Mouse (Mus musculus) kidney, postnatal 14 days (tissue): ENCODE data around the gene Ftl1.

ENCODE experiments used
- DNase-seq: peaks from one replicate; pipeline ENCODE4 v3.0.0; 2022; ENCODE audit warnings: mixed read lengths

Gene Ftl1

DNA sequence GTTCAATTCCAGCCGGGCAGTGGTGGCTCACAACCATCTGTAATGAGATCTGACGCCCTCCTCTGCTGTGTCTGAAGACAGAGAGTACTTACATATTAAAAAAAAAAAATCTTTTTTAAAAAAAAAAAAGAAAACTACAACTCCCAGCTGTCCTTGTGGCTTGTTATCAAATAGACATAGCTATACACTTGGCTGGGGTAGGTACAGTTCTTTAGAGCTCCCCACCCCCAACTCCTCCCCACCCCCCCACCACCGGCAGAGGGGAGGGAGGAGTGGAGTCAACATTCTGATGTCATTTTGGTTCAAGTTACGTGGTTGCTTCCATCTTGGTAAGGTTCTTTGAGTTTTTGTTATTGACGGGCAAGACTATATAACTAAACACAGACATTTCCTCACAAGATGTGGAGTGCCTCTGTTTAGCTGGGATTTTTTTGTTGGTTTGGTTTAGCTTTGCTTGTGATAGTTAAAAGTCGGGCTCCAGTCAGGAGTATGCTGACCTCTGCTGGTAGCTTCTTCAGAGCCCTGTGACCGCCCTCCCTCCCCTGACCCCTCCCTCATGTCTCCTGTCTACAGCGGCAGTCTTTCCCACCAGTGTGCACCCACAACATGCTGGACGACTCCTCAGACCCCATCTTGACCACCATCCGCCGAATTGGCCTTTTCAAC is 12.2 kb downstream of the Ftl1 start:
- peak; percentile 57 for DNase-seq

DNA sequence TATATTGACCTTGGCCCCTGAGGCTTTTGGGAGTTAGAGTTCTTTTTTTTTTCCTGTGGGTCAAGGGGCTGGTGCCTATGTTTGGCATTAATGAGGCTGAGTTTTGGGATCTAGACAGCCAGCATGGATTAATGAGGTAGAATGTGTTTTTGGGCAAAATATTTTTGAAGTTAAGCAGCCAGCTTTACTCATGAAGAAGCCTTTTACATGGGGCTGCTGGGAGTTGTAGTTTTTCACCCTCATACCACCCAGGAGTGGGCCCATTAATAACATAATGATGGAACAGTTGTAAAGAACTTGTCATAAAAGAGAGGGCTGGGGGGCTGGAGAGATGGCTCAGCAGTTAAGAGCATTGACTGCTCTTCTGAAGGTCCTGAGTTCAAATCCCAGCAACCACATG is 13.1 kb downstream of the Ftl1 start:
- no peak for DNase-seq

- DNase-seq = no peak
Observed at GRCm38 (mm10) chr7:45443526-45444420, 15.9 kb downstream of the Ftl1 start.

DNA sequence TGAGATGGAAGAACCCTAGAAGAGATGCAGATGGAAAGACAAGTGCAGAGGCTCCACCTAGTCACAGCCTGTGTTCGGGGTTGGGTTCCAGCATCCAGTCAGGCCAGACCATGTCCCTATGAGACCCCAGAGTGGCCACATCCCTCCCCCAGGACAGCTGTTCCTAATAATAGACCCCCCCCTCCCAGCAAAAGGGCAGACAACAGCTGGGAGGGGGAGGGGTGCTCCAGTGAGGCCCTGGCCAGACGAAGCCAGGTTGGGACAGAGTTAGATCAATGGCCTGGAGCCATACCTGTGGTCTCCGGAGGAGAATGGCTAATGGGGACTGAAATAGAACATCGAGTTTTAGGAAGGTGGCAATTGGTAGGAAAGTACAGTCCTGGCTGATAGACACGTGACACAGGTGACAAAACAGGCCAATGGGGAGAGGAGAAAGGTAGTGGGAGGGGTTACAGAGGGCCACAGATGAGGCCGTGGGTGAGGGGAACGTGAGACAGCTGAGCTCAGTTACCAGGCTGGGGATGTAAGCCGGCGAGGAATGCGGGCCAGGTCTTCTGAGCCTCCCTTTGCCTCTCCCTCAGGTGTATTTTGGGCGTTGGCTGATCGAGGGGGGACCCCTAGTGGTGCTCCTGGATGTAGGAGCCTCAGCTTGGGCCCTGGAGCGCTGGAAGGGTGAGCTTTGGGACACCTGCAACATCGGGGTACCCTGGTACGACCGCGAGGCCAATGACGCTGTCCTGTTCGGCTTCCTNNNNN is 22.0 kb downstream of the Ftl1 start, which contains the start of gene Ruvbl2:
Gene Ruvbl2 (minus strand): TSS at position 576 of the 756 bp plus-strand sequence.
- DNase-seq = peak; percentile 45

- no peak for DNase-seq
Observed at GRCm38 (mm10) chr7:45437046-45437445, 22.6 kb downstream of the Ftl1 start.

DNA sequence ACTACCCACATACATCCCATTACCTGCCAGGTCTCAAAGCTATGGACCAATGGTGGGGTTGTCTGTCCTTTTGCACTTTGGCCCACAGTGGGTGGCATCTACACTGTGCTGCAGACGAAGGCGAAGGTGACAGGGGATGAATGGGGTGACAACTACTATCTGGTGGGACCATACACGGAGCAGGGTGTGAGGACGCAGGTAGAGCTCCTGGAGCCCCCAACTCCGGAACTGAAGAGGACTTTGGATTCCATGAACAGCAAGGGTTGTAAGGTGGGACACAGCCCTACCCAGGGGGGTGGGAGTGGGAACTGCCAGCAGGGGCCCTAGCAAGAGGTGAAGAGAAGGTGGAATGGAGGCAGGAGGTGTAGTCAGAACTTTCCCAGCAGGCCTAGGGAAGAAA is 23.2 kb downstream of the Ftl1 start:
- no peak for DNase-seq

DNA sequence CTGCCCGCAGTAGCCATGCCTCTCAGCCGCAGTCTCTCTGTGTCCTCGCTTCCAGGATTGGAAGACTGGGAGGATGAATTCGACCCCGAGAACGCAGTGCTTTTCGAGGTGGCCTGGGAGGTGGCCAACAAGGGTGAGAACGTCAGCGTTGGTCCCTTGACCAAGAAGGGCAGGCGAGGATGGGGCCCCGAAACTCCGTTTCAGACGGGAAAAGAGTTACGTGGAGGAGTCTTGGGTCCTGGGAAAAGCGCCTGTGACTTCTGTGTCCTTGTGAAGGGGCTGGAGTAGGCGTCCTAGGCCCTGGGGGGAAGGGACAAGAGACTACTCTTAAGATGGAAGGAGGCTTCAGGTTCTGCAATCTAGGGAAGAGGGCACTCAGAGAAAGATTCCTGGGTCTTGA is 24.6 kb downstream of the Ftl1 start:
- DNase-seq = no peak

- DNase-seq = peak; percentile 100
Observed at GRCm38 (mm10) chr7:45434203-45435015, 25.3 kb downstream of the Ftl1 start, which contains the start of gene Gys1. Gys1 (plus strand) TSS chr7:45434844.

DNA sequence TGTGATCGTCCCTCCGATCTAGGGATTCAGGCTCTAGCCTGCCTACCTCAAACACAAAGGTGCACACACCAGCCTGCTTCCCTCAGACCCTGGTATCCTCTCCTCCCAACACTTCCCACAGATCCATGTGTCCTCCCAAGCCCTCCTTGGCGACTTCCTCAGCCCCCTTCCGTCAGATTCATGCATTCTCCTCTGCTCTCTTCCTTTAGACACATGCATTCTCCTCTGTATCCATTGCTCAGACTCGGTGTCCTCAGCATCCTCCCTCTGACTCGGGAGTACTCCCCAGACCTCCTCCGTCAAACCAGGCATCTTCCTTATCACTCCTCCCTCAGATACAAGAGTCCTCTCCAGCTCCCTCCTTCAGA is 25.9 kb downstream of the Ftl1 start:
- DNase-seq = no peak

DNA sequence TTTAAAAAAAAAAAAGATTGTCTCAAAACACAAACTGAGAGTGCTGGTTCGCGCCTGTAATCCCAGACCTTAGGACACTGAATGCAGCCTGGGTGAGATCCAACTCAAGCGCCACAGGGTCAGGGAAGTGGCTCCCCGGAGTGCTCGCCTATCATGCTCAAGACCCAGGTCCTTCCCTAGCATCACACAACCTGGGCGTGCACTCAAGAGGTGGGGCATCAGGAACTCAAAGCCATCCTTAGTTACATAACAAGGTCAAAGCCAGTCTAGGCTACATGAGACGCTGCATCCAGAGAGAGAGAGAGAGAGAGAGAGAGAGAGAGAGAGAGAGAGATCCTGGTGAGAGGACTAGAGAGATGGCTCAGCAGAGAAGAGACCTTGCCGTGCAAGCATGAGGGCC is 33.1 kb downstream of the Ftl1 start:
- DNase-seq = no peak

DNA sequence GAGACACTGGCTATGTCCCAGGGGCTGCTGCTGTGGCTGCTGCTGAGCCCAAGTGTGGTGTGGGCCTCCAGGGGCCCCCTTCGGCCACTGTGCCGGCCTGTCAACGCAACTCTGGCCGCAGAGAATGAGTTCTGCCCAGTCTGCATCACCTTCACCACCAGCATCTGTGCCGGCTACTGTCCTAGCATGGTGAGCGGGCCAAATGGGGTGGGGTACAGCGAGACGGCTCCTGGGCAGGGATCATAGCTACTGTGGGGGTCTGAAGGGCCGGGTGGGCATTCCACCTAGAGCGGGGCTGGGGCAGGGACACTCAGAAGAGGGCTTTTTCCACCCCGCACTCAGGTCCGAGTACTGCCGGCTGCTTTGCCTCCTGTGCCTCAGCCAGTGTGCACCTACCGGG is 38.5 kb downstream of the Ftl1 start:
- no peak for DNase-seq

DNA sequence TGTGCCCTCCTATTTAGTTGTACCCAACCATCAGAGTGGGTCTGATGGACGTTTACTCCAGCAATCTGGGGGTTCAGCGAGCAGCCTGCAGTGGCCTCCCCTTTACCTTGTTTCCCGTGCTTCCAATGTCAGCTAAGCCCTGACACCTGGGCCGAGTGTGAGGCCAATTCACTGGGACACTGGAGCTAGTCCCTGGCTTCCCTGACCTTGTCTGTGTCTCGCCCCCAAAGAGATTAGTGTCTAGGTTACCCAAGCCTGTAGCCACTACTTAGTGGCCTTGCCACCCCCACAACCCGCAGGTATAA is 39.1 kb downstream of the Ftl1 start, which contains the start of gene Lhb:
Gene Lhb (plus strand): TSS at position 206 of the 305 bp plus-strand sequence.
- DNase-seq = no peak

DNA sequence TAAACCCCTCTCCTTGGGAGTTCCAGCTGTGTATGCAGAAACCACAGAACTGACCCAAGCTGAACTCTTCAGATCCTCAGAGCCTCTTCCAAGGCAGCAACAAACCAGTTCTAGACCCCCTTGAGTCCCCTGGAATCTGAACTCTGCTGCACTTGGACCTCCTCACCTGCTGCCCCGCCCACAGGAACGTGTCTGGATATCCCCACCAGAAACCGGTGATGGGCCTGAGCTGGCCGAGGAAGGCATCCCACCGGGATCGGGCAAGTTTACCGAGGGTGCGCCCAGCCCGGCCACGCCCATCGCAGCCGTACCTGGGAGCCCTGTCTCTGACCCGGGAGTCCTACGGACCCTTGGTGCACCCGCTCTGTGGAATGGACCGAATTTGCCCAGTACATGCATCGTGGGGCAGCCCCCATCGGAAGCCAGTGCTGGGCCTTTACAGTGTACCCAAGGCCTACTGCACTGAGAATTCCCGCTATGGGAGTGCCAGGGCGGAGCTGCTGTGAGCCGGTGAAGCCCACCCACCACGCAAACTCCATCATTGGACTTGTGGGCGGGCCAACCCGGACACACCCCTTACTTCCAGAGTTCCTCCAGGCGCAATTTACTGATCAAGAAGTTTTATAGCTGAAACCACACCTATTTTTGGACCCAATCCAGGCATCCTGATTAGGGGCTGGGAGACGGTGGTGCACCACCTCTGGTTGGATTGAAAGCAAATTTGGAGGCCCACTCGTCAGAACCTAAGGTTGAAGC is 39.6 kb downstream of the Ftl1 start:
- DNase-seq = no peak

- DNase-seq = no peak
Observed at GRCm38 (mm10) chr7:45417962-45418492, 41.7 kb downstream of the Ftl1 start.

GRCm38 (mm10) chr7:45415636-45416035 is 44.0 kb downstream of the Ftl1 start:
- DNase-seq = no peak

GRCm38 (mm10) chr7:45414740-45415224 is 44.9 kb downstream of the Ftl1 start:
- no peak for DNase-seq

DNA sequence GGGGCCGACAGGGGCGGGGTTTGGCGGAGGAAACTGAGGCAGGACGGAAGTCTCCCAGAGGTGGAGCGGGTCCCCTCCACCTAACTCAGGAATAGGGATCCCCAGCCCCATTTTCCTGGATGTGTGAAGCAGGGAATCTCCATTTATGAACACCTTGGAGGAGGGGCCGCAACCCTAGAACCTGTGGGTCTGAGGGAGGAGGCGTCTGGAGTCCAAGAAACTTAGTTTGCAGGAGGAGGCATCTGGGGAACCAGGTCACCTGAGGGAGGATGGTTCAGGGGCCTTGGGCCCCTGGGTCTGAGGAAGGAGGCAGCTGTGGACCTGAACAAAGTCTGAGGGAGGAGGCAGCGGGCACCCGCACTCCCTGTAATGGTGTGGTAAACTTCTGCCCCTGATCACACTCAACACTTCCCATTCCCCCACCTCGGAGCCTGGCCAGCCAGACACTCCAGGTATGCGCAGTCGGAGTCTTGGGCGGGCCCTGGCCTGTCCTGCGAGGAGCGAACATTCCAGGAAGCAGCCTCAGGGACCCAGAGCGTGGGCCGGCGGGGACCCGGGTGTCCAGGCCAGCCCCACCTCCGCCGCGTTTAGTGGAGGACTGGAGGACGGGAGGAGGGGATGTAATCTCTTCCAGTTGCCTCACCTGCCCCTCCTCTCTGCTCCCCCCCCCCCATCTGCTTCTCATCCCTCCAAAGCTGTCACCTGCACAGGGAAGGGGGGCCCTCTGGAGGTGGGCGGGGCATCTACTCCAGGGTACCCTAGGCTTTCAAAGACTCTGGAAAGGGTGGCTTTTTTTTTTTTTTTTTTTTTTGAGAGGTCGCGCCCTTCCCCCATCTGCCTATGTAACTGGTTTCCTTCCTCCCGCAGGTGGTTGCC is 45.6 kb downstream of the Ftl1 start:
- DNase-seq = peak; percentile 41

DNA sequence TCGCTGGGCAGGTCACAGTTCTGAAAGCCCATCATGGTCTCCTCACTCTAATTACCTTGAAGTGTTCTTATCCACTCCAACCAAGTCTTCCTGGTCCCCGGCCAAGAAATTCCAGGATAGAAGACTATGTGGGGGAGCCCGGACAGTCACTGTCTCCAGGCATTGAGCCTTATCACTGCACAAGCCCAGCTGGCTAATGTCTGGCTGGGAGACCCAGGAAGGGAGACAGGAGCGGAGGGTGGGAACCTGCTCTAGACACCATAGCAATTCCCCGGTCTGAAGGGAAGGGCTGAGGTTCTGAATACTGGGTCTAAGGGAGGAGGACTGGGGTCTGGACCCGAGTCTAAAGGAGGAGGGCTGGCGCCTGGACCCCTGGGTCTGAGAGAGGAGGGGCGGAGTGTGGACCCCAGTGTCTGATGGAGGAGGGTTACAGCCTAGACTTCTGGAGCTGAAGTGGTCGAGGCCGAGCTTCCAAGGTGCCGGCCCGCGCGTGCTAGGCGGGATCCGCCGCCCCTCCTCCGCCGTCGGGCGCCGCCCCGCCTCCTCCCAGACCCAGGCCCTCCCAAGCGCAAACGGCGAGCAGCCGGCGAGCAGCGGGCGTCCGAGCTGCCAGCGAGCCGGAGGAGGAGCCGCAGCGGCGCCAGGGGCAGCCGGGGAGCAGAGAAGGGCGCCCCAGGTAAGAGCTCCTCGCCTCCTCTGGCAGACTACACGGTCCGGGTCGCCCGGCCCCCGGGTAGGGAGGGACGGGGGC is 46.4 kb downstream of the Ftl1 start, which contains the start of gene Ntf5:
Gene Ntf5 (plus strand): TSS at position 583 of the 751 bp plus-strand sequence.
- peak; percentile 53 for DNase-seq

- no peak for DNase-seq
Observed at GRCm38 (mm10) chr7:45412421-45412820, 47.3 kb downstream of the Ftl1 start.
